Comparison of ENCODE assay signal across 8 mouse cellular contexts in genomic region chr16:24347582-24348411, GRCm38 (mm10). TPM values are rescaled to one million over a fixed set of nuclear protein-coding genes. Genes with fewer than 3 reads are reported as not detected.
DNase-seq lines count a peak whose midpoint lies in the region; ATAC-seq lines count a peak whose summit lies in the region.

No protein-coding gene starts in this region.

- WGBS in heart, embryonic 10.5 days, result 53% methylated on average over 21 of the region's 21 CpGs
- 50% methylated on average over 21 of the region's 21 CpGs for WGBS in neural tube, embryonic 11.5 days

- H3K4me3 ChIP-seq in heart, embryonic 10.5 days, result peak overlapping the region; percentile 22; the same call in 1 of the 2 replicates
- no peak overlapping the region for H3K4me3 ChIP-seq in neural tube, embryonic 11.5 days (ENCODE audit: low read depth, low read length)

- peak; percentile 11 for DNase-seq in kidney, adult 11 months
- DNase-seq in kidney, postnatal 25 days, result no peak
- peak; percentile 49 for DNase-seq in embryo, embryonic 11 days
- no peak for DNase-seq in heart, embryonic 10.5 days (ENCODE audit: low spot score)
- peak; percentile 6 to 32 for DNase-seq in left cerebral cortex, adult 18-20 months (ENCODE audit: low spot score in 2 of 2)
- DNase-seq in neural tube, embryonic 11.5 days (ENCODE audit: low spot score), result peak; percentile 22
- no peak for DNase-seq in adrenal gland, postnatal 25 days
- no peak for DNase-seq in adrenal gland, postnatal 4 days (ENCODE audit: low spot score in 2 of 2)

- H3K9me3 ChIP-seq in heart, embryonic 10.5 days, result no peaks in the 10 kb centered on the region
- H3K9me3 ChIP-seq in neural tube, embryonic 11.5 days (ENCODE audit: control insufficient read depth, low read length), result no peaks in the 10 kb centered on the region

- H3K4me1 ChIP-seq in heart, embryonic 10.5 days, result peaks cover 28% of the 10 kb centered on the region
- H3K4me1 ChIP-seq in neural tube, embryonic 11.5 days (ENCODE audit: control insufficient read depth, insufficient read depth, low read length), result no peaks in the 10 kb centered on the region; the same call in 1 of the 2 replicates

- H3K27ac ChIP-seq in heart, embryonic 10.5 days, result peak overlapping the region; percentile 82
- no peak overlapping the region for H3K27ac ChIP-seq in neural tube, embryonic 11.5 days (ENCODE audit: low read depth, low read length)

- no peak overlapping the region for H3K9ac ChIP-seq in neural tube, embryonic 11.5 days (ENCODE audit: low read length)

- H3K36me3 ChIP-seq in heart, embryonic 10.5 days, result no peaks in the 10 kb centered on the region
- no peaks in the 10 kb centered on the region for H3K36me3 ChIP-seq in neural tube, embryonic 11.5 days (ENCODE audit: control insufficient read depth, insufficient read depth, low read length)

- no peaks in the 10 kb centered on the region for H3K27me3 ChIP-seq in heart, embryonic 10.5 days (ENCODE audit: insufficient read depth, poor library complexity, severe bottlenecking)
- H3K27me3 ChIP-seq in neural tube, embryonic 11.5 days (ENCODE audit: control insufficient read depth, insufficient read depth, low read length), result no peaks in the 10 kb centered on the region

- 0 out of 2 replicates have a peak, but pooled peaks have one; percentile 38 for ATAC-seq in neural tube, embryonic 11.5 days (ENCODE audit: insufficient read depth, low FRiP score, low TSS enrichment)

- no peak overlapping the region for H3K4me2 ChIP-seq in neural tube, embryonic 11.5 days (ENCODE audit: low read depth)

RNA-seq across cellular contexts. Expression of gene Lpp, which starts 45.5 kb away (rescaled TPM):
- polyA plus RNA-seq in heart, embryonic 10.5 days (2016; fragmentation: Nextera tagmentation; extraction: Ambion mirVana), result 65.1 and 67.2 TPM in 2 replicates
- 1 to 10 TPM; 5.0 to 6.2 TPM for total RNA-seq in left cerebral cortex, adult 18-20 months (2021)
- polyA plus RNA-seq in neural tube, embryonic 11.5 days (2014; fragmentation: Nextera tagmentation; extraction: Ambion mirVana), result 21.5 and 21.7 TPM in 2 replicates
- 81.9 and 103 TPM in 2 replicates for total RNA-seq in adrenal gland, postnatal 25 days (2021)
- total RNA-seq in adrenal gland, postnatal 4 days (2021), result 10 to 100 TPM; 70.2 to 80.0 TPM

Comparison
In these comparisons a context has a peak if more than half of its experiments do, and no peak if none do; other contexts are left out.
1. DNase-seq: peak in kidney, adult 11 months (single experiment), embryo, embryonic 11 days (single experiment), left cerebral cortex, adult 18-20 months (2 of 2) and neural tube, embryonic 11.5 days (single experiment); none in kidney, postnatal 25 days (0 of 2), heart, embryonic 10.5 days (single experiment), adrenal gland, postnatal 25 days (single experiment) and adrenal gland, postnatal 4 days (0 of 2).
2. RNA of gene Lpp, which starts 45.5 kb away (total RNA-seq): 81.9 to 103 TPM in adrenal gland, postnatal 25 days and 70.2 to 80.0 TPM in adrenal gland, postnatal 4 days; 5.0 to 6.2 TPM in left cerebral cortex, adult 18-20 months; every median in the first group is over 4 times any median in the second.